Mouse (Mus musculus) hindbrain, embryonic 14.5 days (tissue): Measurements from ENCODE around the gene Gtf2b. TPM values are rescaled to one million over a fixed set of nuclear protein-coding genes. Genes with fewer than 3 reads are reported as not detected.

Experiments used
- ATAC-seq: fragments of 200-750 bp; cut with Nextera tagmentation; 2 replicates; pipeline ENCODE4 v1.8.0; 2017; ENCODE audit warnings: moderate number of reproducible peaks, mild to moderate bottlenecking, moderate TSS enrichment, moderate library complexity; ENCODE audit not compliant: low FRiP score
- DNase-seq: peaks from one replicate; pipeline ENCODE4 v3.0.0-alpha.2; 2015; ENCODE audit warnings: low spot score
- H3K27ac ChIP-seq: fragments of 300-500 bp; sonication (generic); 2 replicates; pipeline ENCODE4 v1.5.1; 2014; ENCODE audit warnings: mild to moderate bottlenecking, moderate library complexity
- H3K27me3 ChIP-seq: fragments of 300-500 bp; sonication (generic); 2 replicates; pipeline ENCODE4 v1.6.1; 2014; ENCODE audit warnings: mild to moderate bottlenecking, low read length, mixed read lengths; ENCODE audit not compliant: control insufficient read depth, insufficient read depth
- H3K36me3 ChIP-seq: fragments of 300-500 bp; sonication (generic); replicated peaks from 2 replicates; pipeline ENCODE4 v1.6.1; 2014; ENCODE audit not compliant: control insufficient read depth, insufficient read depth
- H3K4me1 ChIP-seq: fragments of 300-500 bp; sonication (generic); replicated peaks from 2 replicates; pipeline ENCODE4 v1.6.1; 2014; ENCODE audit warnings: antibody characterized with exemption, low read length, mixed read lengths; ENCODE audit not compliant: control insufficient read depth, insufficient read depth
- H3K4me2 ChIP-seq: fragments of 300-500 bp; sonication (generic); replicated peaks from 2 replicates; pipeline ENCODE4 v1.6.1; 2014; ENCODE audit warnings: mild to moderate bottlenecking, moderate library complexity
- H3K4me3 ChIP-seq: fragments of 300-500 bp; sonication (generic); replicated peaks from 2 replicates; pipeline ENCODE4 v1.5.1; 2014; ENCODE audit warnings: mild to moderate bottlenecking, low read length
- H3K9ac ChIP-seq: fragments of 300-500 bp; sonication (generic); 2 replicates; pipeline ENCODE4 v1.6.1; 2014
- H3K9me3 ChIP-seq: fragments of 300-500 bp; sonication (generic); 2 replicates; pipeline ENCODE4 v1.6.1; 2016; ENCODE audit warnings: low read length; ENCODE audit not compliant: control insufficient read depth
- WGBS: fragments of 180-500 bp; shearing (Covaris S2); extraction: QIAGEN DNeasy Blood & Tissue Kit; methylation state at CpG from one replicate; pipeline ENCODE4 v1.1.7; 2014; 5-methylcytosine and 5-hydroxymethylcytosine counted together
- polyA plus RNA-seq: library from polyadenylated mRNA; unstranded; fragments of >200 nt; fragmentation: Nextera tagmentation; extraction: Ambion mirVana; gene quantifications from 2 replicates; pipeline ENCODE4 v1.2.1, GENCODE M21; 2014

Gtf2b gene
- polyA plus RNA-seq, 1 experiment from 2014 or later: 72.1 TPM

- WGBS: 56% methylated on average over 2 of the region's 2 CpGs
- DNase-seq: no peak
- Histone ChIP-seq H3K27ac (no peak overlapping the region), H3K4me2 (no peak overlapping the region), H3K27me3 (no peaks in the 10 kb centered on the region), H3K4me1 (no peaks in the 10 kb centered on the region), H3K4me3 (no peak overlapping the region), H3K36me3 (peaks cover 65% of the 10 kb centered on the region), H3K9ac (no peak overlapping the region), H3K9me3 (no peaks in the 10 kb centered on the region)
- ATAC-seq: no peak
Measured at GRCm38 (mm10) chr3:142786423-142787072, 21.7 kb downstream of the Gtf2b start.

GRCm38 (mm10) chr3:142795587-142795986 is 30.7 kb downstream of the Gtf2b start:
- no peak for ATAC-seq
- Histone ChIP-seq H3K9ac (no peak overlapping the region), H3K9me3 (no peaks in the 10 kb centered on the region), H3K36me3 (peaks cover 78% of the 10 kb centered on the region), H3K4me3 (no peak overlapping the region), H3K27me3 (no peaks in the 10 kb centered on the region), H3K4me1 (no peaks in the 10 kb centered on the region), H3K4me2 (no peak overlapping the region), H3K27ac (no peak overlapping the region)
- no peak for DNase-seq
- 93% methylated on average over 3 of the region's 3 CpGs for WGBS

GRCm38 (mm10) chr3:142811582-142811981 is 46.7 kb downstream of the Gtf2b start:
- no peak overlapping the region for H3K4me2 ChIP-seq
- no peaks in the 10 kb centered on the region for H3K9me3 ChIP-seq
- H3K27me3 ChIP-seq: no peaks in the 10 kb centered on the region
- 95% methylated on average over 3 of the region's 3 CpGs for WGBS
- no peak for DNase-seq
- peaks cover 51% of the 10 kb centered on the region for H3K36me3 ChIP-seq
- no peak overlapping the region for H3K9ac ChIP-seq
- no peak for ATAC-seq
- no peak overlapping the region for H3K27ac ChIP-seq
- no peak overlapping the region for H3K4me3 ChIP-seq
- no peaks in the 10 kb centered on the region for H3K4me1 ChIP-seq

GRCm38 (mm10) chr3:142817506-142817905 is 52.7 kb downstream of the Gtf2b start:
- ATAC-seq: no peak
- Histone ChIP-seq H3K36me3 (peaks cover 36% of the 10 kb centered on the region), H3K27me3 (no peaks in the 10 kb centered on the region), H3K9me3 (no peaks in the 10 kb centered on the region), H3K4me1 (no peaks in the 10 kb centered on the region), H3K4me3 (no peak overlapping the region), H3K27ac (no peak overlapping the region), H3K9ac (no peak overlapping the region), H3K4me2 (no peak overlapping the region)
- WGBS: 95% methylated on average over 3 of the region's 3 CpGs
- no peak for DNase-seq

GRCm38 (mm10) chr3:142823606-142824005 is 58.8 kb downstream of the Gtf2b start:
- DNase-seq (no peak), ATAC-seq (no peak)
- Histone ChIP-seq H3K27me3 (no peaks in the 10 kb centered on the region), H3K4me3 (no peak overlapping the region), H3K9ac (no peak overlapping the region), H3K4me2 (no peak overlapping the region), H3K4me1 (no peaks in the 10 kb centered on the region), H3K36me3 (peaks cover 37% of the 10 kb centered on the region), H3K9me3 (no peaks in the 10 kb centered on the region), H3K27ac (no peak overlapping the region)
- WGBS: 98% methylated on average over 1 of the region's 1 CpGs

GRCm38 (mm10) chr3:142826449-142827146 is 61.8 kb downstream of the Gtf2b start:
- no peak for ATAC-seq
- H3K9me3 ChIP-seq: no peaks in the 10 kb centered on the region
- DNase-seq: no peak
- no peak overlapping the region for H3K9ac ChIP-seq
- no peak overlapping the region for H3K4me3 ChIP-seq
- peaks cover 33% of the 10 kb centered on the region for H3K36me3 ChIP-seq
- H3K4me2 ChIP-seq: no peak overlapping the region
- 90% methylated on average over 4 of the region's 4 CpGs for WGBS
- no peak overlapping the region for H3K27ac ChIP-seq
- no peaks in the 10 kb centered on the region for H3K4me1 ChIP-seq
- H3K27me3 ChIP-seq: no peaks in the 10 kb centered on the region

- H3K9ac ChIP-seq: no peak overlapping the region
- ATAC-seq: no peak
- peaks cover 19% of the 10 kb centered on the region for H3K36me3 ChIP-seq
- no peak overlapping the region for H3K27ac ChIP-seq
- DNase-seq: no peak
- H3K9me3 ChIP-seq: no peaks in the 10 kb centered on the region
- 90% methylated on average over 3 of the region's 3 CpGs for WGBS
- H3K4me2 ChIP-seq: no peak overlapping the region
- H3K27me3 ChIP-seq: no peaks in the 10 kb centered on the region
- H3K4me3 ChIP-seq: no peak overlapping the region
- no peaks in the 10 kb centered on the region for H3K4me1 ChIP-seq
Measured at GRCm38 (mm10) chr3:142832910-142833309, 68.1 kb downstream of the Gtf2b start.

Other genes starting within 250 kb of the Gtf2b start
- 2.5 and 2.8 TPM in 2 replicates for gene Gbp7, start 234.7 kb upstream of the Gtf2b start, polyA plus RNA-seq
- 0.65 and 1.7 TPM in 2 replicates for gene Gbp3, start 205.0 kb upstream of the Gtf2b start, polyA plus RNA-seq
- not detected in 2 replicates for gene Gbp2b, start 170.2 kb upstream of the Gtf2b start, polyA plus RNA-seq
- 0.32 and 0.89 TPM in 2 replicates for gene Gbp2, start 144.4 kb upstream of the Gtf2b start, polyA plus RNA-seq
- 4.7 and 5.5 TPM in 2 replicates for gene Kyat3, start 64.0 kb upstream of the Gtf2b start, polyA plus RNA-seq
- 22.0 and 24.5 TPM in 2 replicates for gene Pkn2, start 117.0 kb downstream of the Gtf2b start, polyA plus RNA-seq